Mouse (Mus musculus) ES-E14 (cell line): ENCODE results near the gene Ncbp1. TPM values are rescaled to one million over a fixed set of nuclear protein-coding genes. Genes with fewer than 3 reads are reported as not detected.

Source experiments
- DNase-seq: peaks from one replicate; pipeline ENCODE4 v3.0.0-alpha.2; 2013; ENCODE audit warnings: low read depth, low spot score
- H3K27ac ChIP-seq: 2 replicates; pipeline ENCODE4 v1.5.1; 2012; ENCODE audit warnings: low read depth, mild to moderate bottlenecking, low read length, moderate library complexity, mixed read lengths; ENCODE audit not compliant: poor library complexity, insufficient read depth, severe bottlenecking
- H3K36me3 ChIP-seq: 2 replicates; pipeline ENCODE4 v1.6.1; 2012; ENCODE audit warnings: mild to moderate bottlenecking, low read length, moderate library complexity, mixed read lengths; ENCODE audit not compliant: control insufficient read depth, poor library complexity, insufficient read depth, severe bottlenecking
- H3K4me1 ChIP-seq, 2 experiments: fragments of 150-350 bp in 1 of 2; sonication (generic) in 1 of 2; 2 replicates each; pipeline ENCODE4 v1.6.1; 2012; ENCODE audit warnings: low read length in 2 of 2, mild to moderate bottlenecking in 1 of 2, mixed read lengths in 1 of 2; ENCODE audit not compliant: control insufficient read depth in 2 of 2, insufficient read depth in 2 of 2, poor library complexity in 1 of 2
- H3K4me3 ChIP-seq, 2 experiments: fragments of 150-350 bp in 1 of 2; sonication (generic) in 1 of 2; 2 replicates each; pipeline ENCODE4 v1.5.1; 2012; ENCODE audit warnings: low read length in 2 of 2, low read depth in 1 of 2, mild to moderate bottlenecking in 1 of 2, mixed read lengths in 1 of 2; ENCODE audit not compliant: insufficient read depth in 1 of 2, poor library complexity in 1 of 2, severe bottlenecking in 1 of 2
- H3K9ac ChIP-seq: 2 replicates; pipeline ENCODE4 v1.6.1; 2012; ENCODE audit warnings: low read depth, mild to moderate bottlenecking, low read length, mixed read lengths; ENCODE audit not compliant: poor library complexity, insufficient read depth, severe bottlenecking
- H3K9me3 ChIP-seq: fragments of 150-350 bp; sonication (generic); 2 replicates; pipeline ENCODE4 v1.6.1; 2012; ENCODE audit warnings: low read depth, mild to moderate bottlenecking, low read length; ENCODE audit not compliant: control insufficient read depth, insufficient read depth
- CHD2 ChIP-seq: IDR thresholded peaks from 2 replicates; pipeline ENCODE4 v1.6.1; 2014; ENCODE audit warnings: mild to moderate bottlenecking, low read depth, low read length, inconsistent platforms
- HCFC1 ChIP-seq: IDR thresholded peaks from 2 replicates; pipeline ENCODE4 v1.6.1; 2012; ENCODE audit warnings: low read length, inconsistent platforms, borderline replicate concordance; ENCODE audit not compliant: insufficient read depth
- MAFK ChIP-seq: IDR thresholded peaks from 2 replicates; pipeline ENCODE4 v1.6.1; 2014; ENCODE audit warnings: mild to moderate bottlenecking, low read depth, low read length, inconsistent platforms; ENCODE audit not compliant: insufficient read depth
- ZC3H11A ChIP-seq: IDR thresholded peaks from 2 replicates; pipeline ENCODE4 v1.6.1; 2012; ENCODE audit warnings: low read depth, mild to moderate bottlenecking, inconsistent platforms, low read length, borderline replicate concordance
- ZNF384 ChIP-seq: IDR thresholded peaks from 2 replicates; pipeline ENCODE4 v1.6.1; 2012; ENCODE audit warnings: low read depth, low read length, inconsistent platforms
- in situ Hi-C, 2 experiments: fragments of 600-800 bp; cut with MboI; formaldehyde crosslinking; loops; one replicate each; pipeline ENCODE4 v1.15.1; 2025; ENCODE audit warnings: low sequenced_read_pairs in 2 of 2, inconsistent platforms in 1 of 2; ENCODE audit not compliant: unreplicated experiment in 2 of 2
- total RNA-seq: library from RNA; depleted of rRNA; stranded (reverse); fragments of 300-350 nt; gene quantifications from 2 replicates; pipeline ENCODE4 v1.2.3, GENCODE M21; 2012

The Ncbp1 gene
- total RNA-seq, 1 experiment: 80.1 TPM

DNA sequence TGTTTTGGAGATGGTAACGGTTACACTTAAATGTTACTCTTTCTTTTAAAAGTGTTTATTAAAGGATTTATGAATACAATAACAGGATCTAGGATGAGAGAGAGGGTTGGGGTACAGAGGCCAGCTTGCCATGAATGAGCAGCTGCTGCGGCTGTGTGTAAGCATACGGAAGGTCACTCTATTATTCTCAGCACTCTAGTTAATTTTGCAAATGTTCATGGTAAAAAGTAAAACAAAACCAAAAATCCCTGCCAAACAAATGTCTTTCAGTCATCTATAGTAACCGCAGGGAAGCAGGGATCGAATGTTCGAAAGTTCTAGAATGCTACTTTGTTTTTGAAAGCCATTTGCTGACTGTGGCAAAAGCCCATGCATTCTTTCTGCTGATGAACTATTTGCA, 15.1 kb upstream of the Ncbp1 start:
- DNase-seq: no peak
- peaks cover 29% of the 10 kb centered on the region for H3K36me3 ChIP-seq
- TF ChIP-seq ZC3H11A (no peak), CHD2 (no peak), ZNF384 (no peak), MAFK (no peak), HCFC1 (no peak)
- H3K4me1 ChIP-seq: no peaks in the 10 kb centered on the region
- no peak overlapping the region for H3K27ac ChIP-seq
- in situ Hi-C loops: no loop called here
- no peak overlapping the region for H3K4me3 ChIP-seq
- no peaks in the 10 kb centered on the region for H3K9me3 ChIP-seq
- no peak overlapping the region for H3K9ac ChIP-seq

DNA sequence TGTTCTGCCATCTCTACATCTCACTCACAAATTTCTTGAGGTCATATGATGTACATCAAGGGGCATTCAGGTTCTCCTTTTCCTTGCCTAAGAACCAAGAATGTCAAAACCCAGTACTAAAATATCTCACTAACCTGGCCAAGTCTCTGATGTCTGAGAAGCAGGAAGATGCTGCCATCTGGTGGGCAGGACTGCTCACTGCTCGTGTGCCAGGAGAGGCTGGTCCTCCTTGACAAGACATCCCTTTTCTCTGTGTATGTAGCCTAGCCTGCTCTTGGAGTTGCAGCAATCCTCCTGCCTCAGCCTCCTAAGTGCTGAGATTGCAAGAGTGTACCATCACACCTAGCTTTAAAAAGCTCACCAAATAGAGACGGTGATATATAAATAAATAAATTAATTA, 11.9 kb upstream of the Ncbp1 start:
- Histone ChIP-seq H3K4me1 (no peaks in the 10 kb centered on the region), H3K9ac (no peak overlapping the region), H3K4me3 (no peak overlapping the region), H3K9me3 (no peaks in the 10 kb centered on the region), H3K27ac (no peak overlapping the region), H3K36me3 (peaks cover 33% of the 10 kb centered on the region)
- TF ChIP-seq MAFK (no peak), ZNF384 (no peak), CHD2 (no peak), HCFC1 (no peak), ZC3H11A (peak; percentile 74; the same call in 1 of the 2 replicates)
- in situ Hi-C loops: no loop called here
- peak; percentile 41 for DNase-seq

DNA sequence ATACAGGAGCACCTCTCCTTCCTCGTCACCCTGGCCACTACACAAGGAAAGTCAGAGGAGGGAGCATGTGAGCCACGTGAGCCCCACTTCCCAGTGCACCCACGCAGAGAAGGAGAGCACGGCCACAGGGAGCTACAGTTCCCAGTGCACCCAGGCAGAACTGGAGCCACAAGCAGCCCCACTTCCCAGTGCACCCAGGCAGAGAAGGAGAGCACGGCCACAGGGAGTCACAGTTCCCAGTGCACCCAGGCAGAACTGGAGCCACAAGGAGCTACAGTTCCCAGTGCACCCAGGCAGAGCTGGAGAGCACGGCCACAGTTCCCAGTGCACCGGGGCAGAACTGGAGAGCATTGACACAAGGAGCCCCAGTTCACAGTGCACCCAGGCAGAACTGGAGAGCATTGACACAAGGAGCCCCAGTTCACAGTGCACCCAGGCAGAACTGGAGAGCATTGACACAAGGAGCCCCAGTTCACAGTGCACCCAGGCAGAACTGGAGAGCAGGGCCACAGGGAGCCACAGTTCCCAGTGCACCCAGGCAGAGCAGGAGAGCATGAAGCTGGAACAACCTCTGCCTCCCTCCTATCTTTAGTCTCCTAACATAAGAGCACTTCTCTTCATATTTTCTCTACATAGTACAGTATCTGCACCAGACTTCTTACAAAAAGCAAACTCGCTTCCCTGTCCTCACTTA, 9.0 kb upstream of the Ncbp1 start:
- in situ Hi-C loops: no loop called here
- H3K9me3 ChIP-seq: no peaks in the 10 kb centered on the region
- H3K4me1 ChIP-seq: no peaks in the 10 kb centered on the region
- H3K9ac ChIP-seq: no peak overlapping the region
- no peak overlapping the region for H3K27ac ChIP-seq
- no peak overlapping the region for H3K4me3 ChIP-seq
- TF ChIP-seq ZC3H11A (no peak), CHD2 (no peak), ZNF384 (no peak), HCFC1 (no peak), MAFK (no peak)
- no peak for DNase-seq
- peaks cover 30% of the 10 kb centered on the region for H3K36me3 ChIP-seq

DNA sequence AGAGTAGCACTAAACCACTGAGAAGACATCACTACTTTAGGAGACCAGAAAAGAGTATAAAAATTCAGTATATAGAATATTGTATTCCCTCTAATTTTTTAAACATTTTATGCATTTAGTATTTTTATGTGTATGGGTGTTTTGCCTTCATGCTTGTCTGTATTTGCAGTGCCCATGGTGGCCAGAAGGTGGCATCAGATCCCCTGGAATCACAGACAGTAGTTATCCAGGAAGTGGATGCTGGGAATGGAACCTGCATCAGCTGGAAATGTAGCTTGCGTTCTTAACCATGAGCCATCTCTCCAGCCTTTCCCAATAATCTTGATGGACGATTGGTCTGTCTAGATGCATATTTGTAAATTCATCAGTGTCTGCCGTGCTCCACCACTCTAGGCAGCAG, 8.2 kb upstream of the Ncbp1 start:
- no peak overlapping the region for H3K4me3 ChIP-seq
- H3K27ac ChIP-seq: no peak overlapping the region
- H3K9me3 ChIP-seq: no peaks in the 10 kb centered on the region
- H3K9ac ChIP-seq: no peak overlapping the region
- DNase-seq: peak; percentile 34
- no peaks in the 10 kb centered on the region for H3K4me1 ChIP-seq
- H3K36me3 ChIP-seq: peaks cover 25% of the 10 kb centered on the region
- TF ChIP-seq ZC3H11A (0 out of 2 replicates have a peak, but pooled peaks have one; percentile 2), ZNF384 (no peak)
- in situ Hi-C loops: no loop called here

DNA sequence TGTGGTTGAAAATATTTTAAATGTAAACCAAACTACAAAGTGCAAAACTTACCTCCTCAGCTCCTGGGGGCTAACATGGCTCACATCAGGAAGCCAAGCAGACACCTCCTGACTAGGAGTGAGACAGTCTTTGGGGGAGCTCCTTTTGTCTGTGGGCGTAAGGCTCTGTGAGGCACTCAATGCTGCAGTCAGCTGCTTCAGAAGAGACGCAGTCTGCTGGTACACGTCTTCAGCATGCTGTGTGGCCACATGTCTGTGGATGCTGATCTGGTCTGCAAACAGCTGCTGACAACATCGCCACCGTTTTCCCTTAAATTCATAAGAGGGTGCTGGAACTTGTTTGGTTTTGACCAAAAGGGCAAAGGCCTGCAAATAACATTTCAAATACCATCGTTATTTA, 6.6 kb upstream of the Ncbp1 start:
- Histone ChIP-seq H3K9me3 (no peaks in the 10 kb centered on the region), H3K36me3 (peaks cover 23% of the 10 kb centered on the region), H3K4me3 (no peak overlapping the region), H3K9ac (no peak overlapping the region), H3K4me1 (no peaks in the 10 kb centered on the region), H3K27ac (no peak overlapping the region)
- in situ Hi-C loops: no loop called here
- no peak for DNase-seq
- TF ChIP-seq MAFK: no peak
- TF ChIP-seq HCFC1: no peak
- TF ChIP-seq ZC3H11A: no peak
- TF ChIP-seq CHD2: no peak
- no peak for TF ChIP-seq ZNF384
